Mouse (Mus musculus) 3T3-L1 (cell line): ENCODE measurements around the gene G430095P16Rik.

ENCODE experiments used
- DNase-seq: peaks from one replicate; pipeline ENCODE4 v3.0.0-alpha.2; 2015; ENCODE audit warnings: low read depth, low spot score

Gene G430095P16Rik

GRCm38 (mm10) chr8:84740895-84741843 lies 18.4 kb downstream of the G430095P16Rik start:
- no peak for DNase-seq

- peak; percentile 96 for DNase-seq
Observed at GRCm38 (mm10) chr8:84742171-84743053, 19.6 kb downstream of the G430095P16Rik start.

- peak; percentile 92 for DNase-seq
Observed at GRCm38 (mm10) chr8:84743054-84743415, 20.2 kb downstream of the G430095P16Rik start.

GRCm38 (mm10) chr8:84743517-84744420 lies 21.0 kb downstream of the G430095P16Rik start:
- peak; percentile 100 for DNase-seq

- DNase-seq = peak; percentile 44
Observed at GRCm38 (mm10) chr8:84745032-84745925, 22.5 kb downstream of the G430095P16Rik start.

GRCm38 (mm10) chr8:84749519-84749918 lies 26.7 kb downstream of the G430095P16Rik start:
- DNase-seq = no peak

- DNase-seq = peak; percentile 73
Observed at GRCm38 (mm10) chr8:84752734-84753582, 30.2 kb downstream of the G430095P16Rik start.

GRCm38 (mm10) chr8:84757501-84757900 lies 34.7 kb downstream of the G430095P16Rik start:
- no peak for DNase-seq

- no peak for DNase-seq
Observed at GRCm38 (mm10) chr8:84758308-84758707, 35.5 kb downstream of the G430095P16Rik start.

- no peak for DNase-seq
Observed at GRCm38 (mm10) chr8:84759126-84759525, 36.3 kb downstream of the G430095P16Rik start.

GRCm38 (mm10) chr8:84759718-84760117 lies 36.9 kb downstream of the G430095P16Rik start:
- no peak for DNase-seq

GRCm38 (mm10) chr8:84760405-84760805 lies 37.6 kb downstream of the G430095P16Rik start:
- no peak for DNase-seq

- DNase-seq = peak; percentile 59
Observed at GRCm38 (mm10) chr8:84760901-84761300, 38.1 kb downstream of the G430095P16Rik start.

GRCm38 (mm10) chr8:84764100-84764499 lies 41.3 kb downstream of the G430095P16Rik start:
- no peak for DNase-seq

GRCm38 (mm10) chr8:84764870-84765495 lies 42.2 kb downstream of the G430095P16Rik start:
- no peak for DNase-seq

- DNase-seq = no peak
Observed at GRCm38 (mm10) chr8:84765629-84766028, 42.8 kb downstream of the G430095P16Rik start.

- no peak for DNase-seq
Observed at GRCm38 (mm10) chr8:84766422-84766821, 43.6 kb downstream of the G430095P16Rik start.

- DNase-seq = no peak
Observed at GRCm38 (mm10) chr8:84767221-84767620, 44.4 kb downstream of the G430095P16Rik start.
